Mouse (Mus musculus): ENCODE results near the gene Timm29. TPM values are rescaled to one million over a fixed set of nuclear protein-coding genes. Genes with fewer than 3 reads are reported as not detected.

Gene Timm29
- polyA plus RNA-seq, 1 experiment from 2014 or later = 17.7 TPM

MicroRNA genes within 50 kb of the gene (microRNA counts, 519-probe panel; counts per million panel counts)
- 114 counts per million for microRNA mmu-miR-1946b

Small RNAs within 50 kb of the gene (microRNA-seq; reads per million reads assigned to microRNA genes)
- gene Mir1946b = not detected

Other genes with a start within 250 kb of the Timm29 start
- 50.9 and 58.8 TPM in 2 replicates for gene Ilf3, start 224.9 kb upstream of the Timm29 start, polyA plus RNA-seq (2015; fragmentation: Nextera tagmentation; extraction: Ambion mirVana)
- gene Qtrt1, start 180.9 kb upstream of the Timm29 start, polyA plus RNA-seq (2015; fragmentation: Nextera tagmentation; extraction: Ambion mirVana) = 24.3 and 28.6 TPM in 2 replicates
- gene Dnm2, start 167.8 kb upstream of the Timm29 start, polyA plus RNA-seq (2015; fragmentation: Nextera tagmentation; extraction: Ambion mirVana) = 51.8 and 56.8 TPM in 2 replicates
- 36.9 and 38.5 TPM in 2 replicates for gene Tmed1, start 82.5 kb upstream of the Timm29 start, polyA plus RNA-seq (2015; fragmentation: Nextera tagmentation; extraction: Ambion mirVana)
- gene AB124611, start 66.5 kb upstream of the Timm29 start, polyA plus RNA-seq (2015; fragmentation: Nextera tagmentation; extraction: Ambion mirVana) = 3.5 and 4.1 TPM in 2 replicates
- 15.5 and 16.9 TPM in 2 replicates for gene Carm1, start 45.8 kb upstream of the Timm29 start, polyA plus RNA-seq (2015; fragmentation: Nextera tagmentation; extraction: Ambion mirVana)
- 8.8 and 10.2 TPM in 2 replicates for gene Yipf2, start 106 bp downstream of the Timm29 start, polyA plus RNA-seq (2015; fragmentation: Nextera tagmentation; extraction: Ambion mirVana)
- 26.5 and 29.5 TPM in 2 replicates for gene Smarca4, start 23.4 kb downstream of the Timm29 start, polyA plus RNA-seq (2015; fragmentation: Nextera tagmentation; extraction: Ambion mirVana)
- gene Ldlr, start 130.8 kb downstream of the Timm29 start, polyA plus RNA-seq (2015; fragmentation: Nextera tagmentation; extraction: Ambion mirVana) = 18.6 and 22.5 TPM in 2 replicates
- gene Spc24, start 167.6 kb downstream of the Timm29 start, polyA plus RNA-seq (2015; fragmentation: Nextera tagmentation; extraction: Ambion mirVana) = 86.3 and 91.5 TPM in 2 replicates
- gene Kank2, start 206.0 kb downstream of the Timm29 start, polyA plus RNA-seq (2015; fragmentation: Nextera tagmentation; extraction: Ambion mirVana) = 2.6 and 3.4 TPM in 2 replicates
- gene Angptl8, start 242.8 kb downstream of the Timm29 start, polyA plus RNA-seq (2015; fragmentation: Nextera tagmentation; extraction: Ambion mirVana) = 15.5 and 16.1 TPM in 2 replicates

Data from liver, embryonic 13.5 days (tissue).